Mouse (Mus musculus) liver (tissue): ENCODE results near the gene Bloc1s5.
"Not testable (repeated sequence)": the region's sequence is repeated elsewhere in the genome, so short reads cannot be mapped to it uniquely, and the experiment has no call there.

Source experiments
- DNase-seq: peaks from one replicate; pipeline ENCODE4 v3.0.0-alpha.2; 2020; ENCODE audit warnings: mixed read lengths

The Bloc1s5 gene

DNA sequence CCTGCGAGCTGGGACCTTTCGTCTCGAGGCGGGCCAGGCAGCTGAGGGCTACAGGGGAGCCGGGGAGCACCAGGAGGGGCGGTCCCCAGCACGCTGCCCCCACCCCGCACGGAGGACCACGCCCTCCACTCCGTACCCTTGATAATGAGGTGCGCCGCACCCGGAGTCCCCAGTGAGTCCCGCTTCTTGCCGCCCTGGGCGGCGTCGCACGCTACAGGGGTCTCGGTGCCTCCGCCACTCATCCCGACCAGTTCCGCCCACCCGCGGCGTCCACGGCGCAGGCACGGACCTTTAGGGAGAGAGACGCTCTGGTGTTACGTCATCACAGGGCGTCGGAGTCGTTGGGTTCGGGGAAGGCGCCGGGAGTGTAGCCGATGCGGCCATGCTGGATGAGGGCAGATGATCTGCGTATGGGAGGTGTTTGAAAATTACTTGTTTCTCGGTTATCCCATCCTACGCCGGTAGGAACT, at the start of gene Bloc1s5:
Gene Bloc1s5, minus strand, starts transcription at position 310 of the 470 bp plus-strand sequence.
- peak; percentile 95 for DNase-seq

DNA sequence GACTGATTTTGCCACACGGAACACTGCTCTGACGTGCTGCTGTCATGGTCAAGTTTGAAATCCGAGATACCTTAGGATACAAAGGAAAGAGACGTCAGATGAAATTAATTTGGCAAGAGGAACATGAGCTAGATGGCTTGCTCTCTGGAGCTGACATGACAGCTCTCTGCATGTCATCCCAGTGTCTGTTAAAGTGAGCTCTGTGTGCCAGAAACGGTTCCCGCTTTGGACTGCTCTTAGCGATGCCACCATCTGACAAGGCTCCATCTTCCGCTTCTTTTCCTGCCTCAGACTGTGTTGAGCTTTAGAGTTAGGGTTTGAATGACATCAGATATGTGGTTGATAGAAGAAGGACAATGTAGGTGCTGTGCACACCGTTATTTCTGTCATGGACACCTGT, 37.4 kb upstream of the Bloc1s5 start:
- no peak for DNase-seq

DNA sequence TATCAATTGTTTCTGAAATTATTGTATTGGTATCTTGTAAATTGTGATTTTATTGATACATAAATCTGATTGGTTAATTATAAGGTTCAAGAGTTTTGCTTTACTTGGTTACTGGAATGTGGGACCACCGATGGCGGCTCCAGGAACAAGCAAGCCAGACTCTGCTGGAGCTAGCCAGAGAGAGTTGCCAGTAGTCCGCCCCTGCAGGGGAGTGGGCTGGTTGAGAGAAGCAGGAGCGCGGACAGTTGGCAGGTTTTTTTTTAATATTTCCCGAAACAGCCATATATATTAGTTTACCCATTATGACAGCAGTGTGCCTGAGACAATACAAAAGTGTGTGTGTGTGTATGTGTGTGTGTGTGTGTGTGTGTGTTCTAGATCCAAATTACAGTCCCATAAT, 36.5 kb upstream of the Bloc1s5 start:
- DNase-seq = not testable (repeated sequence)

DNA sequence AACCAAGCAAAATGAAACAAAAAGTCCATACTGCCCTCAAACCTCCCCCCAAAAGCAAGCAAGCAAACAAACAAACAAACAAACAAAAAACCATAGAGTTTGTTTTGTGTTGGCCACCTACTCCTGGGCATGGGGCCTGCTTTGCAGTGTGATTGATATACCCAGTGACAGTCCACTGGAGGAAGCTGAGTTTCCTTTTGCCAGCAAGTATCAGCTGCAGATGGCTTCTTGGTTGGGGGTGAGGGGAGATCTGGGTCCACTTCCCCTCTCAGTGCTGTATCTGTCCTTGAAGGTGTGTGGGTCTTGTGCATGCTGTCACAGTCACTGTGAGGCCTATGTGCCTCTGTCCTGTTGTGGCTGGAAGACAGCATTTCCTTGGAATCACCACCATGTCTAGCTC, 35.1 kb upstream of the Bloc1s5 start:
- DNase-seq = no peak

DNA sequence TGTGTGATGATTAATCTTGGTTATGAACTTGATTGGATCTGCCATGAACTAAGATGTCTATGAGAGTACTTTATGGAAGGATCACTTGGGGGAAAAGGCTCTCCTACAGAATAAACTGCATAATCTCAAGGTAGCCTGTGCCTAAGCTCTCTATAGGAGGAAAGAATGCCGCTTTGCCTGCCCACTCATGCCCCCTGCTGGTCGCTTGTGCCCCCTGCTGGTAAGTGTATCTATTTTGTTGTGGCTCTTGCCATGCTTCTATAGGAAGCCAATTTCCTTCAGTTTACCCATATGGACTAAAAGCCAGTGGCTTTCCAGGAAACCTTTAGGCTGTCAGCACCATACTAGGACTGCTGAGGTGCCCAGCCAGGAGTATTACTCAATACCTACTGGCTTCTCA, 33.6 kb upstream of the Bloc1s5 start:
- DNase-seq = peak; percentile 83

DNA sequence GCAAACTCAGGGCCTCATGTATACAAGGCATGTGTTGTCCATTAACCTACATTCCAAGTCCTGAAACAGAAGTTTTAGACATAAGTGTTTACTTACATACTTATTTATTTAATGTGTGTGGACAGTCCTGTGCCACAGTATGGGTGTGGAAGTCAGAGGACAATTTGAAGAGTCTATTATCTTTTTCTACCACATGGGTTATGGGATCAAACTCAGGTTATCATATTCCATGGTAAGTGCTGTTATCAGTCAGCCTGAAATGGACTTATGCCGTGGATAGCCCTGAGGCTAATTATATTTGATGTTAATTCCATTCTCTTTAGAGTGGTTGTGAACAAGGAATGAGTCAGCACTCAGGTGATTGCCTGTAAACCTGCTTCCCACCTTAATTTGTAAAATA, 29.8 kb upstream of the Bloc1s5 start:
- DNase-seq = no peak

DNA sequence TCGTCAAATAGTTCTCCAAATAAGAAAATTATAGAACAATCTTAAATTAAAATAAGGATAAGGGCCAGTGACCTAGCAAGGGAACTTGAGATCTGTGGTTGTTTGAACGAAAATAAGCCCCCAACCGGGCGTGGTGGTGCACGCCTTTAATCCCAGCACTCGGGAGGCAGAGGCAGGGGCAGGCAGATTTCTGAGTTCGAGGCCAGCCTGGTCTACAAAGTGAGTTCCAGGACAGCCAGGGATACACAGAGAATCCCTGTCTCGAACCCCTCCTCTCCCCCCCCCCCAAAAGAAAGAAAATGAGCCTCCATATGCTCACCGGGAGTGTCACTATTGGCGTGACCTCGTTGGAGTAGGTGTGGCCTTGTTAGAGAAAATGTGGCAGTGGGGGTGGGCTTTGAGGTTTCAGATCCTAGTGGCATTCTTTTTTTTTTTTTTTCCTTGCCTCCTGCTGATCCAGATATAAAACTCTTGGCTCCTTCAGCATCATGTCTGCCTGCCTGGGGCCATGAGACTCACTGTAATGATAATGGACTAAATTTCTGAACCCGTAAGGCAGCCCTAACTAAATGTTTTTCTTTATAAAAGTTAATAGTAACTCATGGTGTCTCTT, 24.7 kb upstream of the Bloc1s5 start:
- DNase-seq = no peak

DNA sequence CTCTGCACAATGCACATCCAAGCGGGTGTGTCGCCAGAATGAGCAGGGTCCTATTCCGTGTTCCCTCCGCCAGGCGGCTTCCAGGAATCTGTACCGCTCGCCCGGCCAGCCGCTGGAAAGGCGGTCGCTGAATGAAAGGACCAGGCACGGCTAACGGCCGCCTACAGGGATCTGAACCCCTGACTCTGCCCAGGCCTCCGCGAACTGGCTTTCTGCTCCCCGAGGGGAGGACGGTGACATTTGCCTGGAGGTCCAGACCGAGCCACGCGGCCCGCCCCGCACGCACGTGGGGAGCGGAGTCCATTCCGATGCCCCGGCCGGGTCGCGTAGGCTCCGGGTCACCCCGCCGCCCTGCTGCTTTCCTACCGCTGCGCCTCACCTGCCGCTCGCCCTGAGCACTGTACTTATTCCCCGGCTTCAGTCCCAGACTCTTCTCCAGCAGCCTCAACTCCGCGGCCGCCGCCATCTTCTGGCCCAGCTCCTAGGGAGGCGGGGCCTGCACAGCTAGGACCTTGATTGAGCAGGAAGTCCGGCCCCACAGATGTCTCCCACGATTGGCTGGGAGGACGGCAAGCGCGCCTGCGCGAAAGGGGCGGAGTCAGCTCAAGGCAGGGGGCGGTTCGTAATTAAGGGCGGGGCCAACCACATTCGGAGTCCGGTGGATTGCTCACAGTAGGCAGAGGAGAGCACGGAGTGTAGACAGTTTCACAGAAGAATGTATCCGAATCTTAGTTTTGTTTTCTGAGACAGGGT, 23.8 kb upstream of the Bloc1s5 start, which contains the start of gene Eef1e1:
Gene Eef1e1, minus strand, starts transcription at position 531 of the 753 bp plus-strand sequence.
- DNase-seq = peak; percentile 98

DNA sequence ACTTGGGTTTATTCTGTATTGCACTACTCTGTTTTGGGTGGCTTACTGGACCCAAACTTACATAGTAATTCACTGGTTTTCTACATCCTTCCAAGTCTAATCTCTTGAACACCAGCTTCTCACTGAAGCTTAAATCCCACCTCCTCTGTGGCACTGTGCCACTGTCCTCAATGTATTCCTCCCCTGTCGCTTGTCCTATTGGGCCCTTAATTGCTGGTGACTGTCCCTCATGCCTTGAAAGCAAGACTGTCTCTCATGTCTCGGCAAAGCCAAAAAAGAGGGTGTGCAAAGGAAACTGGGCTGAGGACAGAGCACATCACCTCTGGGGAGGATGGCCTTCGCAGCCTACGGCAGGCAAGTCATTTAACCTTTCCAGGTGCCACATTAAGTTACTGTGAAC, 23.0 kb upstream of the Bloc1s5 start:
- no peak for DNase-seq

DNA sequence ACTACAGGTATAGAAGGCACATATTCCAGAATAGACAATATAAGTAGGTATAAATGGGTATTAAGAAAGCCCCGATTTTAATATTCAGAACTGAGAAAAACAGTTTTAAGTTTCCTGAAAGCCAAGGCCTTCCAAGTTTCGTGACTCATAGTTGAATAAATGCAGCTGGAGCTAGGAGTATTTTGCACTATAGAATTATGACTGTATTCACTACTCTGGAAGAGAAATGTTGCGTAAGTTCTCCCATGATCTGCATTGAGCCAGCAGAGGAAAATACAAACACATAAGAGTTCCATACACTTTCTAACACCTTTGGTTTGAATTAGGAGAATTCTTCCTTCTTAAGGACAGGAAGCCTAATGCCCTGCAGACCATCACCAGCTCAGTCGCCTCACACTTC, 15.4 kb upstream of the Bloc1s5 start:
- no peak for DNase-seq

DNA sequence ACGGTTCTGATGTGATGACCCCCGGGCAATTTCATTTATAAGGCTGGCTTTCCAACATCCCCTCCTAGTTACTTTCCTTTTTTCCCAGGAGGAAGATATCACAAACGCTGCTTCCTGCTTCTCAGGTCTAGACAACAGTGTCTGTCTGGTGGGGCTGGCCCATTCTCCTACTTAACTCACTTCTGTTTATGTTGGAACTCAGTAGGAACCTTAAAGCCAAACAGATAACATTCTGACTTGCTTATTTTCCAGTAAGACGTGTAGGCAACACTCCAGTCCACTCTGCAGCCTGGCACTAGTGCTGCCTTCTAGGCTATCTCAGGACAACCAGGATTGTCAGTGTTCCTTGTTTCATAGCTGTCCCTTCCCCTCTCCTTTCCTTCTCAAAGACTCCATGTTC, 14.2 kb upstream of the Bloc1s5 start:
- DNase-seq = no peak

DNA sequence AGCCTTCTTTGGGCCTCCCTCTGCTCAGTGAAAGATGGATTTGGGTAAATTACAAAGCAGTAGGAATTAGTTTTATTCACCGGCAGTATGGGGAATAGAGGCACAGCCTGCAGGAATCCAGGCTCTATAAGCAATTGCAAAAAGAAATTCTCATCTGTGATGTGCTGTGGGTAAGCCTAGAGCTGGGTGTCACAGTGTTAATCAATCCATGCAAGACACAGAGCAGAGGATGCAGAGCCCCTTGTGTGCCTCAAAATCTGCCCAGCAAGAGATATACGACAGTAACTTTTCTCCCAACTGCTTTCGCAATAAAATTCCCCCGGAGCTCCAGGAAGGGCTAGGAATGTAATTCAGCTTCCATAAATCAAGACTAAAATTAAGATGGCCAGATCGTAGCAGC, 6.5 kb upstream of the Bloc1s5 start:
- DNase-seq = no peak

DNA sequence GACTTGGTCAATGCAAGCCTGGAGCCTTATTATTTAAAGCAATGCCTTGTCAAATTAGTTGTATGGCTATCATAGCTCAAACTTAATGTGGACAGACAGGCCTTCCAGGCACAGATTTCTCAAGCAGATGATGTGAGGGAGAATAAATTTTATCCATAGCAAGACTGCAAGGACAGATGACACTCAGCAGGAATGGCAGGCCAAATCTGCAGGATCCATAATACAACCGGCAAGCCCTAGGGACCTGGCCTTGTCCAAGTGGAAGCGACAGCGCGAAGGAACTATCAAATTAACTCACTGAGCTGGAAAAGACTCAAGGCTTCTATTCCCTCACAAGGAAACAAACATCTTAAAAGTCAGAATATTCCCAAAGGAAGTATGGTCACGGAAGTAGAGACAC, 6.1 kb upstream of the Bloc1s5 start:
- no peak for DNase-seq

DNA sequence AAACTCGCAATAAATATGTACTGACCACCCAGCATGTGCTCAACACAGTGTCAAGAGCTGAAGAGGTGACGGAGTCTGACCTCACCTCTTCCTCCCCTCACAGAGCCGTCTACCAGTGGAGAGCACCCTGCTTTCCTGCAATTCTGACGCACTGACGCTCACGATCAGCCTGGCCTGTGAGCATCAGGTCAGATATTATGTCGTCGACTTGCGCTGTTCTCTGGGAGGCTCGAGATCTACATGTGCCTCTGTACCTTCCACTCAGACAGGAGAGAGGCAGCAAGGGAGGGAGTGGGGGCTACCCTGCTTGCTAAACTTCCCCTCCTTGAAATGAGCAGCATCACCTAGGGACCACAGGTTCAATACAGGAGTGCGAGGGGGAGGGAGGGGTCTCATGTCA, 3.8 kb upstream of the Bloc1s5 start:
- DNase-seq = no peak

DNA sequence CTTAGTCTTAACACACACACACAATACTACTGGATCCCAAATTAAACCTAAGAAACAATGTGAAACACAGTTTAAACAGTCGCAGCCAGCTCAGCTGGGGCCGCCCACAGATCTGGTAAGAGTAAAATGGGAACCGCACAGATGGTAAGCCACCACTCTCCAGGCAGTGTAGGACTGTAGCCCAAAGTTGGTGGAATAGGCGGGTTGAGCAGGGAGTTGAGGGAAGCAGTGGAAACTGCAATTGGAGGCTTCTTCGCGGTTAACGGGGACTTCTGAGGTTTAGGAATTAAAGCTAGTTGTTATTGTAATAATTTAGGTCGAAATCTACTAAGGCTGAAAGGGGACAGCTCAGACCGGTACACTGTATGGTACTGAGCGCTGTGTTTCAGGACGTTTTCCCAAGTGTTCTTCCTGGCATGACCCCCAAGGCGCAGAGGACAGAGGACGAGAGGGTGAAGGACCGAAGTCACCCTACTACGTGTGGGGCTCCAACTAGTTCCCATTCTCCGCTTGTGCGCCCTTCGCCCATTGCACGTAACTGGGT, 581 bp downstream of the Bloc1s5 start:
- DNase-seq = peak; percentile 52

DNA sequence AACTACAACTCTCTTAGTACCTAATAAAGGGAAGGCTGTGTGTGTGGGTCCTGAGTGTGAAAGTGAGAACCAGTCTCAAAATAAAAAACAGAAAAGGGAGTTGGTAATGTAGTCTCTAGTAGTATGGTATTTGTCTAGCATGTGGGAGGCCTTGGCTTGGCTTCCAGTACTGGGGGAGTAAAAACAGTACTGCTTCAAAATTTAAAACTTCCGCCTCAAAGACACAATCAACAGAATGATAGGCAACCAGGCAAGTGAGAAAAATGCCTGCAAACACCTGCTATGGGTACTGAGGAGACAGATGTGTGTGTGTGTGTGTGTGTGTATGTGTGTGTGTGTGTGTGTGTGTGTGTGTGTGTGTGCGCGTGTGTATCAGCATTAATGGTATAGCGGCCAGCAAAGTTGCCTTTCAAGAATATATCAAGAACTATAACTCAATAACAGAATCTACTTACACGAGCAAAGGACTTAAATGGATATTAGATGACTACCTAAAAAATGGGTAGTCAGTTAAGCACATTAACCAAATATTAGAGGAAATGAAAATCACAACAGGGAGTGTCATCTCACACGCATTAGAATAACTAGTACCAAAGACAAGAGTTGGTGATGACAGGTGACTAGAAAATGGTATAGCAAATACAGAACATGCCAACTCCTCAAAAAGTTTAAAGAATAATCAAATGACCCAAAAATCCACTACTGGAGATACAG, 1.5 kb downstream of the Bloc1s5 start:
- no peak for DNase-seq

DNA sequence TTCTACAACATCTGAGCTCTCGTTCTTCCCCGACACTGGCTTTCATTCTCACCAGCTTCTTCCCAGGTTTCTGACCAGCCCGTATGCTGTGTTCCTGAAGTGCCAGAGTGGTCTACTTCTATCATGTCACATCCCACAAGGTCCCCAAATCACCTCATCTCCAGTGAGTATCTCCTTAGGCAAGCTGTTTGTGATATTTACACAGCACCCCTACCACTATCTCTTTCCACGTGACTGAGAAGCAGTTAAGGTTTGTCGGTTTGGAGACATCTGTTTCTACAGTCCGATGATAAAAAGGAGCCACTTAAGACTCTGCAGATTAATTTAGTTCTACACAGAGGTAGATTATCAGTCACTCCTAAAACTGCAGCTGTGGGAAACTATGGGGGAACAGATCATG, 2.4 kb downstream of the Bloc1s5 start:
- peak; percentile 34 for DNase-seq

DNA sequence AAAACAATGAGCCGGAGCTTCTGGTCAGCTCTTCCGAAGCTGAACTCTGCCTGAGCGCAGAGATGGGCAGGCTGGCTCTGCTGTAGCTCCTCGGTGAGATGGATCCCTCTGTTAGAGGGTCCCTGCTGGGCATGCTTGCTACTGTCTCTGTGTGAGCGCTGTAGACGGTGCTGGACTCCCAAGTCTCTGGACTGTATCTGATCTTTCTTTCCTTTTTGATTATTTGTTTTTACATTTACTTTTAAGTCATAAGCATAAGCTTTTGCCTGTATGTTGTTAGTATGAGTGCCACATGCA, 8.7 kb downstream of the Bloc1s5 start:
- DNase-seq = no peak

DNA sequence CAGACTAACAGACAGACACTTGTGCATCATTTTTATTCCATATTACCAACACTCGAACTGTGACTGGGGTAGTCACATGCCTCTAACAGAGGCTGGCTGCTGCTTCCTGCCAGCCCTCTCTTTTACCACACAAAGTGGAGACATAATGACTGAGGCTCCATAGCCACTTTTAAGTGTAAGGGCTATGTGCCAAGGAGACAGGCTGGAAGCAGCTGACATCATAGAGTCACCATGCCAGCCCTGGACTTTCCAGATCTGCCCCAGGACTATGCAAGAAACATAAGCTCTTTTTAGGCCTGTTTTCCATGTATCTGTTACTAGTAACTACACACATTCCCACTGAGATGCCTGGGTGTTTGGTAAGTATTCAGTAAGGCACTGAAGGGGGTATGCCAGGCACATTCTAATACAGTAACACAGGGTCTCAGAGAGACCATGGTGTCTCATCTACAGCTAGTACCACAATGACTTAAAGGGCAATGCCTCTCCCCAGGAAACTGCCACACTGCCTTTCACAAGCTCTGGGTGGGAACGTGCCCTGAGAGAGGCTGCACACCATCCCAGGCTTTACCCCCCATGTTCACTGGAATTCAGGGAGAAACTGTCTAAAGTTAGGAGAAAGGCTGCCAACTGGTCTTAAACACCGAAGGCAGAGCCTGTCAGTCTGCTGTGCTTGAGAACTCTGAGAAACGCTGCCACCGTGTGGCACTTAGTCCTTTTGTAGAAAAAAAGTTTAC, 9.2 kb downstream of the Bloc1s5 start:
- DNase-seq = peak; percentile 48

DNA sequence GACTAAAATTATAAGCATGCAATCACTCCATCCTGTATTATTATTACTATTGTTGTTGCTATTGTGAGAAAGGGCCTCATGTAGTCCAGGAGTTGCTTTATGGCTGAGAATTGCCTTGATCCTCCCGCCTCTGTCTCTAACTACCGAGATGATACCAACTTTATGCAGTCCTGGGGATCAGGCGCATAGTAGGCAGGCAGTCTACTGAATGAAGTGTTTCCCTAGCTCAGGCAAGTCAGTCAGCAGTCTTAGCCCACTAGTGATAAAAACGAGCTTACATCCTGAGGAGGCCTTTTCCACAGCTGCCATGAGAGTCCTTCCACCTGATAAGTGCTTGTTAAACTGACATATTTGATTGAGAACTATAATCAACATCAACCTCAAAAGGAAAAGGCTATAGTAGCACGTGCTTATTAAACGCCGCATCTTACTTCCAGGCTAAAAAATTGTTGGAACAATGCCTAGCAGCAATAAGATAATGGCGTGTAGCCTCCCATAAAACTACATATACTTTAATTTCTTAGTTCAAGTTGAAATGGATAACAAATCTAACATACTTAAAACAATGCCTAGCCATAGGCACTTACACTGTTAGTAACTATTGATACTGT, 10.5 kb downstream of the Bloc1s5 start:
- DNase-seq = no peak

DNA sequence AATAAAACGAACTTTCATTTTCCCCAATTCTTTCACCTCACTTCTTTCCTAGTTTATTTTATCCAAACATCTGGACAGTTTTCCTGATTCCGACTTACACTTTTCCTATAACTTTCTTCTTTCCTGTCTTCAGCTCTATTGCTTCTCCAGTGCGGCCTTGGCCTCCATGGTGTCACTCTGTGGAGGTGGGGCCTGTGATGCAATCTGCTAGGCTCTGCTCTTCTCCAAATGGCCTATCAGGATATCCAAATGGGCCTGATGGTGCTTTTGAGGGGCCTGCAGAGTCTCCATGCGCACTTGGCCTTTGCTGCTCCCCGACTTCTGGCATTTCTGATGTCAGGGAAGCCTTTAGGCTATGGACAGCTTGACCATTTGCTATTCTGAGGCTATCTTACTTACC, 11.6 kb downstream of the Bloc1s5 start:
- peak; percentile 30 for DNase-seq

DNA sequence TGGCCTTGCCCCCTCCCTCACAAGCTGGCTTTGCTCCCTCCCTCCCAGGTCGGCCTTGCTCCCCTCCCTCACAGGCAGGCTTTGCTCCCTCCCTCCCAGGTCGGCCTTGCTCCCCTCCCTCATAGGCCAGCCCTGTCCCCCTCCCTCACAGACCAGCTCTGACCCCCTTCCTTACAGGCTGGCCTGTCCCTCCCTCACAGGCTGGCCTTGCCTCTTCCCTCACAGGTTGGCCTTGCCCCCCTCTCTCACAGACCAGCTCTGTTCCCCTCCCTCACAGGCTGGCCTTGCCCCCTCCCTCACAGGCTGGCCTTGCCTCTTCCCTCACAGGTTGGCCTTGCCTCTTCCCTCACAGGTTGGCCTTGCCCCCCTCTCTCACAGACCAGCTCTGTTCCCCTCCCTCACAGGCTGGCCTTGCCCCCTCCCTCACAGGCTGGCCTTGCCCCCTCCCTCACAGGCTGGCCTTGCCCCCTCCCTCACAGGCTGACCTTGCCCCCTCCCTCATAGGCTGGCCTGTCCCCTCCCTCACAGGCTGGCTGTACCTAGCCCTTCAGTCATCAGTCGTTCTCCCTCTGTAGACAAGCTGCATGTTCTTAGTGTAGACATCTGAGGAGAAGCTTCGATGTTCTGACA, 16.8 kb downstream of the Bloc1s5 start:
- DNase-seq = not testable (repeated sequence)
